Mouse (Mus musculus) heart, adult 2 months (tissue): ENCODE data around the gene March4. TPM values are rescaled to one million over a fixed set of nuclear protein-coding genes. Genes with fewer than 3 reads are reported as not detected.

ENCODE experiments used
- DNase-seq, 2 experiments: peaks; one replicate each; pipeline ENCODE4 v3.0.0; 2021
- H3K27ac ChIP-seq: fragments of 200-600 bp; 2 replicates; pipeline ENCODE4 v1.8.1; 2022
- H3K27me3 ChIP-seq: fragments of 200-500 bp; 2 replicates; pipeline ENCODE4 v1.6.1; 2012; ENCODE audit warnings: mild to moderate bottlenecking, low read length, inconsistent platforms, mixed read lengths; ENCODE audit not compliant: control insufficient read depth, insufficient read depth
- H3K36me3 ChIP-seq: fragments of 200-500 bp; 2 replicates; pipeline ENCODE4 v1.6.1; 2012; ENCODE audit warnings: low read length, inconsistent platforms; ENCODE audit not compliant: control insufficient read depth, insufficient read depth
- H3K4me1 ChIP-seq: fragments of 200-500 bp; 2 replicates; pipeline ENCODE4 v1.6.1; 2011; ENCODE audit warnings: low read length; ENCODE audit not compliant: control insufficient read depth, insufficient read depth
- H3K4me3 ChIP-seq: fragments of 200-600 bp; 2 replicates; pipeline ENCODE4 v1.8.1; 2022
- H3K79me2 ChIP-seq: fragments of 200-500 bp; replicated peaks from 2 replicates; pipeline ENCODE4 v1.6.1; 2012; ENCODE audit warnings: mild to moderate bottlenecking, inconsistent platforms, low read length, moderate library complexity, mixed read lengths; ENCODE audit not compliant: control insufficient read depth, insufficient read depth
- H3K9ac ChIP-seq: fragments of 200-500 bp; 2 replicates; pipeline ENCODE4 v1.6.1; 2012; ENCODE audit warnings: low read depth, mild to moderate bottlenecking, control low read depth, inconsistent platforms, low read length, mixed read lengths
- CTCF ChIP-seq: fragments of 200-600 bp; IDR thresholded peaks from 2 replicates; pipeline ENCODE4 v1.8.1; 2022; ENCODE audit warnings: antibody characterized with exemption, mild to moderate bottlenecking, moderate library complexity
- EP300 ChIP-seq: fragments of 200-500 bp; IDR thresholded peaks from 2 replicates; pipeline ENCODE4 v1.6.1; 2011; ENCODE audit warnings: low read depth, low read length, control low read depth; ENCODE audit not compliant: insufficient read depth
- POLR2A ChIP-seq: fragments of 200-500 bp; IDR thresholded peaks from 2 replicates; pipeline ENCODE4 v1.6.1; 2011; ENCODE audit warnings: mild to moderate bottlenecking, low read depth, low read length, control low read depth; ENCODE audit not compliant: insufficient read depth
- WGBS: fragments of 180-500 bp; shearing (Covaris S2); methylation state at CpG from one replicate; pipeline ENCODE4 v1.1.7; 2018; 5-methylcytosine and 5-hydroxymethylcytosine counted together
- intact Hi-C: fragments of 180-260 bp; cut with DNase I; formaldehyde crosslinking; loops from one replicate; pipeline ENCODE4 v1.15.1; 2025
- polyA plus RNA-seq: library from polyadenylated mRNA; depleted of rRNA; stranded (reverse); fragments of >200 nt; gene quantifications from 2 replicates; pipeline ENCODE4 v1.2.3, GENCODE M21; 2012
- total RNA-seq, 2 experiments: library from RNA; stranded (reverse); gene quantifications; 2 replicates each; pipeline ENCODE4 v1.2.3; 2021

Gene March4
- total and polyA plus RNA-seq, 3 experiments: 0.12 TPM; not detected in 2

- no peak for DNase-seq
- Histone ChIP-seq H3K27ac (no peak overlapping the region), H3K27me3 (no peaks in the 10 kb centered on the region), H3K4me3 (no peak overlapping the region), H3K4me1 (no peaks in the 10 kb centered on the region), H3K36me3 (no peaks in the 10 kb centered on the region), H3K9ac (no peak overlapping the region), H3K79me2 (no peaks in the 10 kb centered on the region)
- intact Hi-C loops: no loop called here
- TF ChIP-seq EP300: no peak
- TF ChIP-seq CTCF: no peak
- TF ChIP-seq POLR2A: no peak
- WGBS: 63% methylated on average over 14 of the region's 14 CpGs
Measured at GRCm38 (mm10) chr1:72406505-72407079, 130.1 kb downstream of the March4 start.

- intact Hi-C loops: no loop called here
- DNase-seq: no peak
- no peak overlapping the region for H3K27ac ChIP-seq
- TF ChIP-seq POLR2A: no peak
- TF ChIP-seq EP300: no peak
- TF ChIP-seq CTCF: no peak
- H3K4me1 ChIP-seq: no peaks in the 10 kb centered on the region
- no peak overlapping the region for H3K9ac ChIP-seq
- H3K27me3 ChIP-seq: no peaks in the 10 kb centered on the region
- 76% methylated on average over 8 of the region's 8 CpGs for WGBS
- H3K4me3 ChIP-seq: no peak overlapping the region
- H3K79me2 ChIP-seq: no peaks in the 10 kb centered on the region
- no peaks in the 10 kb centered on the region for H3K36me3 ChIP-seq
Measured at GRCm38 (mm10) chr1:72401331-72402069, 135.2 kb downstream of the March4 start.

GRCm38 (mm10) chr1:72400616-72401015, 136.1 kb downstream of the March4 start:
- DNase-seq: no peak
- Histone ChIP-seq H3K4me1 (no peaks in the 10 kb centered on the region), H3K27me3 (no peaks in the 10 kb centered on the region), H3K79me2 (no peaks in the 10 kb centered on the region), H3K4me3 (no peak overlapping the region), H3K36me3 (no peaks in the 10 kb centered on the region), H3K27ac (no peak overlapping the region), H3K9ac (no peak overlapping the region)
- TF ChIP-seq EP300 (no peak), CTCF (no peak), POLR2A (no peak)
- intact Hi-C loops: no loop called here
- 82% methylated on average over 9 of the region's 9 CpGs for WGBS

- Histone ChIP-seq H3K4me3 (no peak overlapping the region), H3K27ac (no peak overlapping the region), H3K9ac (no peak overlapping the region), H3K27me3 (no peaks in the 10 kb centered on the region), H3K79me2 (no peaks in the 10 kb centered on the region), H3K4me1 (no peaks in the 10 kb centered on the region), H3K36me3 (no peaks in the 10 kb centered on the region)
- TF ChIP-seq CTCF (no peak), POLR2A (no peak), EP300 (no peak)
- WGBS: 81% methylated on average over 8 of the region's 8 CpGs
- no peak for DNase-seq
- intact Hi-C loops: no loop called here
Measured at GRCm38 (mm10) chr1:72399720-72400401, 136.9 kb downstream of the March4 start.

- Histone ChIP-seq H3K27me3 (no peaks in the 10 kb centered on the region), H3K4me1 (no peaks in the 10 kb centered on the region), H3K27ac (no peak overlapping the region), H3K36me3 (no peaks in the 10 kb centered on the region), H3K79me2 (no peaks in the 10 kb centered on the region), H3K9ac (no peak overlapping the region), H3K4me3 (no peak overlapping the region)
- 87% methylated on average over 4 of the region's 4 CpGs for WGBS
- intact Hi-C loops: no loop called here
- no peak for DNase-seq
- TF ChIP-seq CTCF (no peak), EP300 (no peak), POLR2A (no peak)
Measured at GRCm38 (mm10) chr1:72390420-72390819, 146.3 kb downstream of the March4 start.

GRCm38 (mm10) chr1:72383651-72384050, 153.1 kb downstream of the March4 start:
- H3K27ac ChIP-seq: no peak overlapping the region
- no peak overlapping the region for H3K4me3 ChIP-seq
- no peaks in the 10 kb centered on the region for H3K27me3 ChIP-seq
- no peaks in the 10 kb centered on the region for H3K79me2 ChIP-seq
- DNase-seq: no peak
- intact Hi-C loops: no loop called here
- TF ChIP-seq POLR2A (no peak), EP300 (no peak), CTCF (no peak)
- WGBS: 86% methylated on average over 5 of the region's 5 CpGs
- no peaks in the 10 kb centered on the region for H3K36me3 ChIP-seq
- H3K4me1 ChIP-seq: no peaks in the 10 kb centered on the region
- H3K9ac ChIP-seq: no peak overlapping the region
